Mouse (Mus musculus) limb, embryonic 14.5 days (tissue): ENCODE data around the gene Lipk. TPM values are rescaled to one million over a fixed set of nuclear protein-coding genes. Genes with fewer than 3 reads are reported as not detected.

Experiments
- ATAC-seq: fragments of 200-750 bp; cut with Nextera tagmentation; 2 replicates; pipeline ENCODE4 v1.8.0; 2017; ENCODE audit warnings: low read depth, moderate number of reproducible peaks, moderate TSS enrichment; ENCODE audit not compliant: low FRiP score
- DNase-seq: peaks from one replicate; pipeline ENCODE4 v3.0.0-alpha.2; 2015; ENCODE audit warnings: low spot score
- H3K27ac ChIP-seq: fragments of 300-500 bp; sonication (generic); replicated peaks from 2 replicates; pipeline ENCODE4 v1.5.1; 2014; ENCODE audit warnings: low read depth, mild to moderate bottlenecking, low read length, moderate library complexity, mixed read lengths
- H3K27me3 ChIP-seq: fragments of 300-500 bp; sonication (generic); 2 replicates; pipeline ENCODE4 v1.6.1; 2014; ENCODE audit warnings: low read length, mixed read lengths; ENCODE audit not compliant: control insufficient read depth, insufficient read depth
- H3K36me3 ChIP-seq: fragments of 300-500 bp; sonication (generic); 2 replicates; pipeline ENCODE4 v1.6.1; 2014; ENCODE audit warnings: mild to moderate bottlenecking, low read length, moderate library complexity, mixed read lengths; ENCODE audit not compliant: control insufficient read depth, insufficient read depth
- H3K4me1 ChIP-seq: fragments of 300-500 bp; sonication (generic); 2 replicates; pipeline ENCODE4 v1.6.1; 2014; ENCODE audit warnings: antibody characterized with exemption, low read length, mixed read lengths; ENCODE audit not compliant: control insufficient read depth, insufficient read depth
- H3K4me2 ChIP-seq: fragments of 300-500 bp; sonication (generic); replicated peaks from 2 replicates; pipeline ENCODE4 v1.6.1; 2014; ENCODE audit warnings: low read depth, mild to moderate bottlenecking, low read length, moderate library complexity; ENCODE audit not compliant: severe bottlenecking
- H3K4me3 ChIP-seq: fragments of 300-500 bp; sonication (generic); replicated peaks from 2 replicates; pipeline ENCODE4 v1.5.1; 2014; ENCODE audit warnings: low read length
- H3K9ac ChIP-seq: fragments of 300-500 bp; sonication (generic); 2 replicates; pipeline ENCODE4 v1.6.1; 2014; ENCODE audit warnings: mild to moderate bottlenecking, low read depth, low read length, moderate library complexity; ENCODE audit not compliant: severe bottlenecking
- H3K9me3 ChIP-seq: fragments of 300-500 bp; sonication (generic); 2 replicates; pipeline ENCODE4 v1.6.1; 2016; ENCODE audit warnings: low read length; ENCODE audit not compliant: control insufficient read depth
- POLR2A ChIP-seq: fragments of 200-500 bp; IDR thresholded peaks from 2 replicates; pipeline ENCODE4 v1.8.0; 2012; ENCODE audit warnings: inconsistent platforms, mild to moderate bottlenecking, moderate library complexity, borderline replicate concordance; ENCODE audit not compliant: insufficient read depth, insufficient read length; ENCODE audit errors: extremely low read depth
- WGBS: fragments of 180-500 bp; shearing (Covaris S2); extraction: QIAGEN DNeasy Blood & Tissue Kit; methylation state at CpG from one replicate; pipeline ENCODE4 v1.1.7; 2014; 5-methylcytosine and 5-hydroxymethylcytosine counted together
- polyA plus RNA-seq, 2 experiments: library from polyadenylated mRNA; depleted of rRNA in 1 of 2; stranded (reverse) in 1 of 2; unstranded in 1 of 2; fragments of >200 nt; fragmentation: Nextera tagmentation in 1 of 2; extraction: Ambion mirVana in 1 of 2; gene quantifications; 2 replicates each; pipeline versions ENCODE4 v1.2.1 to v1.2.3; 2012 to 2014

Gene Lipk
- polyA plus RNA-seq, 2 experiments = 0.73 to 1.8 TPM

GRCm38 (mm10) chr19:34063547-34063946 is 55.5 kb downstream of the Lipk start:
- H3K4me3 ChIP-seq = no peak overlapping the region
- H3K27me3 ChIP-seq = no peaks in the 10 kb centered on the region
- no peak for TF ChIP-seq POLR2A
- H3K4me2 ChIP-seq = no peak overlapping the region
- WGBS = 51% methylated on average over 1 of the region's 1 CpGs
- no peaks in the 10 kb centered on the region for H3K36me3 ChIP-seq
- ATAC-seq (no peak), DNase-seq (no peak)
- no peaks in the 10 kb centered on the region for H3K4me1 ChIP-seq
- no peak overlapping the region for H3K27ac ChIP-seq
- no peaks in the 10 kb centered on the region for H3K9me3 ChIP-seq
- no peak overlapping the region for H3K9ac ChIP-seq

DNA sequence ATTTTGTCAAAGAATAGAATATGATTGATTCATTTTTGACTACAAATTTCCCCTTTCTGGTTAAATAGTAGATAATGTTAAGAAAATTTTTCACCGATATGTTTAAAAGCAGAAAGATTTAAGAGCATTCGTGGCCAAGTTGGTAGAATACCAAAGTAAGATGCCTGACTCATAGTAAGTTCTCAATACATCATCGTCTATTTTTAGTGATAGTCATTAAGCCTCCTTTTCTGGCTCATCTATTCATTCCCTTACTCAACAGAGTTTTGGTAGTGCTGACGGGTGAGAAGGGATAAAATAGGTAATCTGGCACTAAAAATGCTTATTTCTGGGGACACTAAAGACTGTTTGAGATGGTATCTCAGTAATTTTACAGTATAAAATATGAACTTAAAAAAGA is 56.0 kb downstream of the Lipk start:
- ATAC-seq (no peak), DNase-seq (no peak)
- H3K4me3 ChIP-seq = no peak overlapping the region
- H3K4me1 ChIP-seq = no peaks in the 10 kb centered on the region
- H3K27ac ChIP-seq = no peak overlapping the region
- no peaks in the 10 kb centered on the region for H3K36me3 ChIP-seq
- 87% methylated on average over 4 of the region's 4 CpGs for WGBS
- no peak overlapping the region for H3K9ac ChIP-seq
- no peak overlapping the region for H3K4me2 ChIP-seq
- H3K9me3 ChIP-seq = no peaks in the 10 kb centered on the region
- TF ChIP-seq POLR2A = no peak
- no peaks in the 10 kb centered on the region for H3K27me3 ChIP-seq

- no peaks in the 10 kb centered on the region for H3K9me3 ChIP-seq
- no peaks in the 10 kb centered on the region for H3K36me3 ChIP-seq
- no peak within 1 kb of the TSS for H3K4me3 ChIP-seq
- no peak within 1 kb of the TSS for H3K9ac ChIP-seq
- no peak for TF ChIP-seq POLR2A
- no peaks in the 10 kb centered on the region for H3K4me1 ChIP-seq
- H3K4me2 ChIP-seq = no peak within 1 kb of the TSS
- DNase-seq (no peak), ATAC-seq (no peak)
- WGBS = 84% methylated on average over 9 of the region's 9 CpGs
- H3K27me3 ChIP-seq = no peaks in the 10 kb centered on the region
- no peak within 1 kb of the TSS for H3K27ac ChIP-seq
Measured at GRCm38 (mm10) chr19:34066779-34067472, 58.8 kb downstream of the Lipk start, which contains the start of gene Lipn. Lipn (plus strand) TSS chr19:34067358.

DNA sequence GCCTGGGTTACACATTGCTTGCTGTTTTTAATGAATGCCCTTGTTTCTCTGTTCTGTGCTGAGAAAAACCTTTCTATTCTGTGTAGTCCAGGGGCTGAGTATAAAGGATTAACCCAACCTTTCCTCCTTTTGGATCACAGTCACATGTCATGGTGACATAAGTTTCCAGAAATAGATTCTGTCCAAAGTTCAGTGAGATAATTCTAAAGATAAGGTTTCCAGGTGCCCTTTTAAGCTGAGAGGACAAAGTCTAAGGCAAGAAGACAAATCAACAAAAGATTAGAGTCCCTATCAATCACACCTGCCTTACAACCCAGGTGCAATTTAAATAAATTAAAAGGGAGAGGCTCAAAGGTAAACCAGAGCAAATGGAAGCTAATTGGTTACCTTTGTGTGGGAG is 66.1 kb downstream of the Lipk start:
- DNase-seq (no peak), ATAC-seq (no peak)
- H3K4me3 ChIP-seq = no peak overlapping the region
- no peaks in the 10 kb centered on the region for H3K36me3 ChIP-seq
- no peak overlapping the region for H3K4me2 ChIP-seq
- H3K27me3 ChIP-seq = no peaks in the 10 kb centered on the region
- no peak for TF ChIP-seq POLR2A
- no peak overlapping the region for H3K9ac ChIP-seq
- H3K27ac ChIP-seq = no peak overlapping the region
- H3K9me3 ChIP-seq = no peaks in the 10 kb centered on the region
- no peaks in the 10 kb centered on the region for H3K4me1 ChIP-seq

GRCm38 (mm10) chr19:34078130-34078529 is 70.0 kb downstream of the Lipk start:
- H3K36me3 ChIP-seq = no peaks in the 10 kb centered on the region
- H3K4me2 ChIP-seq = no peak overlapping the region
- no peaks in the 10 kb centered on the region for H3K9me3 ChIP-seq
- H3K9ac ChIP-seq = no peak overlapping the region
- no peak for DNase-seq
- ATAC-seq = no peak
- H3K4me1 ChIP-seq = no peaks in the 10 kb centered on the region
- no peak for TF ChIP-seq POLR2A
- H3K27ac ChIP-seq = no peak overlapping the region
- H3K4me3 ChIP-seq = no peak overlapping the region
- no peaks in the 10 kb centered on the region for H3K27me3 ChIP-seq
- 59% methylated on average over 2 of the region's 2 CpGs for WGBS

DNA sequence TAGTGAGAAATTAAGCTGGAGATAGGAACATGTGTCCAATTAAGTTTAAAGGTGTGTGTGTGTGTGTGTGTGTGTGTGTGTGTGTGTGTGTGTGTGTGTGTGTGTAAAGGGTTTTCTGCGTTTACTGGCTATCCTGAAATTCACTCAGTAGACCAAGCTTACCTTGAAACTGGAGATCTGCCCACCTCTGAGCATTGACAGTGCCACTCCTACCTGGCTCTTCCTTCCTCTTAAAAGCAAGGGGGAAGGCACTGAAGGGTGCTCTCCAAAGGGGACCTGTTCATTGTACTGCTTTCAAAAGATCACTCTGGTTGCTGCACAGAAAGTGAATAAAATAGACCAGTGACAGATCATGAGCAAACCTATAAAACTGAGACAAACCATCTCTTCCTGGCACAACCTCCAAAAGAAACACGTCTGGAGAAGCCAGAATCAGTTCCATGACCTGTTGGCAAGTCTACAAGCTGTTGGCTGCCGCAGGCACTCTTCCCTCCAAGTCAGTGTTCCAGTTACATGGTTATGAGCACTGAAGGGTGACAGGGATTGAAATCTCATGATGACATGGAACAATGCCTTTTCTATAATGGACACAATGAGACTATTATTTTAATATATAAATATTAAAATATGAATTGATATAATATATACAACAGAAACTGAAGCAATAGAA is 81.1 kb downstream of the Lipk start:
- no peak overlapping the region for H3K4me3 ChIP-seq
- no peak overlapping the region for H3K4me2 ChIP-seq
- ATAC-seq (no peak), DNase-seq (no peak)
- H3K27me3 ChIP-seq = no peaks in the 10 kb centered on the region
- no peak overlapping the region for H3K27ac ChIP-seq
- H3K9ac ChIP-seq = no peak overlapping the region
- no peak for TF ChIP-seq POLR2A
- H3K4me1 ChIP-seq = no peaks in the 10 kb centered on the region
- WGBS = 71% methylated on average over 3 of the region's 3 CpGs
- no peaks in the 10 kb centered on the region for H3K36me3 ChIP-seq
- H3K9me3 ChIP-seq = no peaks in the 10 kb centered on the region
